Mouse (Mus musculus): ENCODE data around the gene Tram2.

Gene Tram2

DNA sequence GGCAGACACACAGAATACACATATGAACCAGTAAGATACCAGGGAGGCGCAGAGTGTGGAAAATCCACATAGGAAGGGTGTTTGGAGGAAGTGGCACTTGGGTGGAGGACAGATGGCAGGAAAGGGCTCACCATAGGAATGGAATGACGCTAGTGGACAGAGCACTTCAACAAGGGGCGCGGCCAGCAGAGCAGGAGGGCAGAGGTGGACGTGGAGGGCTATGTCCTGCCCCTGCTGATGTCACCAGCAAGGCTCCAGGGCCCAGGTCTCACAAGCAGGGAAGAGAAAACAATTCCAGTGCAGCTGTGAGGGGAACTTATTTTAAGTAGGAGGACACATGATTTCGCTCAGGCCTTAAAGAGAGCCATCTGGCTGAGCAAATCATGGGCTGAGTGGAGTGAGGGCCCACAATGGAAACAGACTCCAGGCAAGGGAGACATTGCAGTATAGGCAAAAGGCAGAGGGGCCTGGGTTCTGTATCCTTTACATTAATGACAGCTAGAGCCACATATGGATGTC lies 68.7 kb downstream of the Tram2 start:
- DNase-seq (ENCODE audit: low read depth), result no peak

- DNase-seq (ENCODE audit: low read depth), result no peak
These were observed 70.1 kb downstream of the Tram2 start for GRCm38 (mm10) chr1:21008891-21009290.

- no peak for DNase-seq (ENCODE audit: low read depth)
These were observed 70.9 kb downstream of the Tram2 start for GRCm38 (mm10) chr1:21007941-21008701.

- no peak for DNase-seq (ENCODE audit: low read depth)
These were observed 72.3 kb downstream of the Tram2 start for GRCm38 (mm10) chr1:21006775-21007174.

GRCm38 (mm10) chr1:21004596-21004995 lies 74.4 kb downstream of the Tram2 start:
- DNase-seq (ENCODE audit: low read depth), result no peak

- no peak for DNase-seq (ENCODE audit: low read depth)
These were observed 76.5 kb downstream of the Tram2 start for GRCm38 (mm10) chr1:21002246-21003142.

DNA sequence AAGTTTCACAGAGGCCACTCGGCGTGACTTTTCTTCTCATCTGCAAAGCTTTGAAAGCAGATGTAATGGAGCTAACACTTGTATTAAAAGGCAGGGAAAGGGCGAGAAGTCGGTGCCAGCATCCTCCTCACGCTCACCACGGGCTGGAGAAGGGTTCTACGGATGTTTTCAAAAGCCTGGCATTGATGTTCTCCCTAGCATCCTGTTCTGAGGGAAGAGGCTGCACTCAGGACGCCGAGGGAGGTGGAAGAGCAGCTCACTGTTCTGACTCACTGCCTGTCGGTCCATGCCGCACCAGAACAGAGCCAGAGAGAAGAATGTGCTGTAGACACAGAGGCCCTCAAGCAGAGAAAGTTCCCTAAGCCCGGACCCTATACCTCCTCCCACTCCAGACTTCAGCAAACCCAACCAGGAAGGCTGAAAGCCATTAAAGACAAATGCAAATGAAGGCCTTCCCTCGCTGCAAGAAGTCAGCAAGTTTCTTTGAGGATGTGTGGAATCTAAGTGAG lies 81.1 kb downstream of the Tram2 start:
- DNase-seq (ENCODE audit: low read depth), result no peak

- DNase-seq (ENCODE audit: low read depth), result no peak
These were observed 81.7 kb downstream of the Tram2 start for GRCm38 (mm10) chr1:20997328-20997689.

- DNase-seq (ENCODE audit: low read depth), result no peak
These were observed 82.3 kb downstream of the Tram2 start for GRCm38 (mm10) chr1:20996603-20997327.

- DNase-seq (ENCODE audit: low read depth), result no peak
These were observed 83.6 kb downstream of the Tram2 start for GRCm38 (mm10) chr1:20995331-20995986.

DNA sequence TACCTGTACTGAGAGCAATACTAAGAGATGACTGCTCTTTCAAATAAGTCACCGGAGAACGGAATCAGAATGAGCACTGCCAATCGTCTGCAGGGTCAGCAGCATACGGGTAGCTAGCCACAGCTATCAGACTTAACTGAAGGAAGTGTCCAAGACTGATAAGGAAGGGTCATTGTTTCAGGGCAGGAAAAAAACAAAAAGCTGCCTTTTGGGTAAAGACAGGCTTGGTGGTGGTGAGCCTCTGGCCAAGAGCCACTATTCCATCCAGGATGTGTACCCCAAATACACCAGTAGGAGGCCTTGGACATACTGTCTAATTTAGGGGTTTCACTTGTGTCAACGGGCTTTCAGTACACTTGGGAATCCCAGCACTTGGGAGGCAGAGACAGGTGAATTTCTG lies 84.7 kb downstream of the Tram2 start:
- no peak for DNase-seq (ENCODE audit: low read depth)

- no peak for DNase-seq (ENCODE audit: low read depth)
These were observed 85.3 kb downstream of the Tram2 start for GRCm38 (mm10) chr1:20993690-20994089.

DNA sequence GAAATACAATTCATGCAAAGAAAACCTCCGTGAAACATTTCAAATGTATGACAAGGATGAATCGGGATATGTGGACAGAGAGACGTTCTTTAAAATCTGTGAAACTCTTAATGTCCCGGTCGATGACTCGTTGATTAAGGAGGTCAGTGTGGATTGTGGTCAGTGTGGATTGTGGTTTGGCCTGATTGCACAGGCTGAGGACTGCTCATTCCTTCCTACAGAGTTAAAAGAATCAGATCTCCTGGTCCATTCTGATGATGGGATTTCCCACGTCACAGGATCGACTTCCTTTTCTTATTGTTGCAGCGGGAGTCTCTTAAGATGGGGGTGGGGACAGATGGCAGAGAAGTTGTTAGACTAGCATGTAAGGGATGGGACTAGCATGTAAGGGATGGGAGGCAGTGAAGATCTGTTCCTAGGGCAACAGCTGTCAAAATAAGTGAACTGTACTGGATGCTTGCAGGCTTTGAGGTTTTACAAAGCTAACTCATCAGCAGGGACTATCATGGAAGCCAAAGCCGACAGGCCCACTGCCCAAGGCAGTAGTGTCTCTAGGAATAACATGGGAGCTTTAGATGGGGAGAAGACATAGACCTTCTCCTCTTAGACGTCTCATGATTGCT lies 89.5 kb downstream of the Tram2 start:
- no peak for DNase-seq (ENCODE audit: low read depth)

DNA sequence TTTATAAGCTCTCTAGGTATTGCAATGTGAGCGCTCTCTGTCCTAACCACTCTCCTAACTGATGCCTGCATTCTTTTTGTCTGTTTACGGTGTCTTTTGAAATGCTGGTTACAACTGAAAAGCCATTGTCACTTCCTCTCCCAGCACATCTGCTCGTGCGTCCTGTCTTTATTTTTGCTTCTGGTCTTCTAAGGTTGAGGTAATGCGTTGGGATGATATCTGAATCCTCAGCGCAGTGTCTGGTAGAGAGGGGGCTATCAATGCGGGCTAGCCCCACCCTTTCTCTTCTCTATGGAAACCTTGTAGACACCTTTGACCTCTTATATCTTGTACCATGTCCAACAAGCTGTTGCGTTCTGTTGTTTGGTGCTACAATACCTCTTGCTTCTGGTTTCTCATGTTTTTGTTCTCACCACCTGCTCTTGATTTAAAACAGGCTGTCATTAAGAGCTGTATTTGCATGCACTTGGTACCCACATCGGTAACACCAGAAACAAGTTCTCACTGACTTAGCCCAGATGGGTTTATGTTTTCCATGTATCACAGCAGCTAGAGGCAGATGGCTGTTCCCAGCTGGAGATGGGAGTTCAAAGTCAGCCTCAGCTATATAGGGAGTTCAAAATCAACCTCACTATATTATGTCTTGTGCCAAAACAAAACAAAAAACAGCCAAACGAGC lies 92.5 kb downstream of the Tram2 start:
- DNase-seq (ENCODE audit: low read depth), result no peak

DNA sequence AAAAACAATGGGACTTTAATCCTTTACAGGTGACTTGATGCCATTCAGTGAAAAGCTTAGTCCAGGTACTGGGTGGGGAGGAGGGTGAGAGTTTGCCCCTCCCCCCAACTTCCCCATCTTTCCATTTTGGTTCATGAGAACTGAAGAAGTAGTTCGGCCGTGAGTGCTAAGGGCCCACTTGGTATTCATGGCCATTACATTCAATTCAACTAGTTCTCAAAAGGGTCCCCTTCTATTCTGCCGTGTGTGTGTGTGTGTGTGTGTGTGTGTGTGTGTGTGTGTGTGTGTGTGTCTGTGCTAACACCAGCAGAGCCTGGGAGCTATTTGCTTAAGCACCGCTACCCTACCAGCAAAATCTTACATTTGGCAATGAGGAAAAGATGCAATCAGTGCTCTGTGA lies 94.4 kb downstream of the Tram2 start:
- no peak for DNase-seq (ENCODE audit: low read depth)

GRCm38 (mm10) chr1:20984103-20984502 lies 94.9 kb downstream of the Tram2 start:
- DNase-seq (ENCODE audit: low read depth), result no peak

GRCm38 (mm10) chr1:20981764-20982163 lies 97.3 kb downstream of the Tram2 start:
- no peak for DNase-seq (ENCODE audit: low read depth)

DNA sequence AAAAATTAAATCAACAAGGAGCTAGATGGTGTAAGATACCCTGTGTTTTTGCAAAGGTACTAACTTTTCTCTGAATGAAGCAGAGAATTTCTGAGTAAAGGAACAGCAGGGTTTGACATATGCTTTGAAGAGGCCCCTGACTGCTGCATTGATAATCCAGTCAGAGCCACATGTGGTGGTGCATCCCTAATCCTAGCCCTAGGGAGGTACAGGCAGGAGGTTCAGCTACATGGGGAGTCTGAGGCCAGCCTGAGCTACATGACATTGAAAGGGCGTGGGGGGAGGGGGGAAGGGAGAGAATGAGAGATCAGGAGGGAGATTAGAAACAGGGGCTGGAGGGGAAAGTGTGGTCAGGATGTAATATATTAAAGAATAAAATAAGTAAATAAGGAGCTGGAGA lies 98.5 kb downstream of the Tram2 start:
- DNase-seq (ENCODE audit: low read depth), result no peak

GRCm38 (mm10) chr1:20974341-20975135 lies 104.5 kb downstream of the Tram2 start:
- DNase-seq (ENCODE audit: low read depth), result no peak

DNA sequence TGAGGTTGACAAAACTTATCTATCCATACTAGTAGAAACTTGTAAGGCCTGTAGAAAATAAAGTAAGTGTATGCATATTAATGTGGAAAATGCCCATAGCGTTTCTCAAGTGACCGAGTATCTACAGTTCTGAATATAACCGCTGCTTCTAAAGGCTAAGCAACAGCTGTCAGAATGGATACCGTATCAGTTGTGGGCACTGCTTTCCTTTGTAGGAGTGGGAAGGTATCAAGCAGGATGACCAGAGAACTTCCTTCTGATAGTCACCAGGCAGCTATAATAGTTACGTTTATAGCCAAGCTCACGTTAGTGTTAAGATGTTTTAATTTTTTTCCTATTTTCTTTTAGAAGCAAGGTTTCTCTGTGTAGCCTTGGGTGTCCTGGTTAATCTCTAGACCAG lies 105.6 kb downstream of the Tram2 start:
- DNase-seq (ENCODE audit: low read depth), result no peak

Measured in c-Kit-positive CD71-negative TER-119-negative erythroid progenitor cells, embryonic 14.5 days (primary cell).